Mouse (Mus musculus) frontal cortex, postnatal 10 days (tissue): ENCODE measurements at regions not wholly inside any gene's neighbourhood (a gene's known extent, or its start where the extent isn't known, plus 50 kb on each side); places are given as distances from the start of the nearest gene placed in this dataset.
A peak's percentile ranks its signal among the peaks of the same experiment; 100 is the strongest.
"Not testable (repeated sequence)": the region's sequence is repeated elsewhere in the genome, so short reads cannot be mapped to it uniquely, and the experiment has no call there.

Experiments
- DNase-seq, 2 experiments: peaks; one replicate each; pipeline ENCODE4 v3.0.0; 2022; ENCODE audit warnings: low spot score in 2 of 2, mixed read lengths in 1 of 2

GRCm38 (mm10) chr5:78075203-78075602, 667.4 kb upstream of the Igfbp7 start:
- no peak for DNase-seq

- no peak for DNase-seq
Measured at GRCm38 (mm10) chr5:78032554-78033250, 624.9 kb upstream of the Igfbp7 start.

DNA sequence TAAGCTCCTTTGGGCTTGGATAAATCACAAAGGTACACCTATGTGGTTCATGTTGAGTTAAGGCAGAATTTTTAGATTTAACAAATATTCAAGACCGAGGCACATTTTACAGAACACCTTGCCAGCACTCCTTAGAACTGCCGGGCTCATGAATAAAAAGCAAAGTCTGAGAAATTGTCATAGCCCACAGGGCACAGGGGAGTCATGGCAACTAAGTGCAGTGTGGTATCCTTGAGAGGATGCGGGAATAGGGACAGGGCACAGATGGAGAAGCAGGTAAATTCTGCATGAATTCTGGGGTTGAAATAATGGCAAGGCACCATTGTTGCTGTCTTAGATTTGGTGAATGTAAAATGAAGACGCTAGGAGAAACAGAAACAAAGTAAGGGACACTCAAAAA, 609.7 kb upstream of the Igfbp7 start:
- DNase-seq, result no peak

DNA sequence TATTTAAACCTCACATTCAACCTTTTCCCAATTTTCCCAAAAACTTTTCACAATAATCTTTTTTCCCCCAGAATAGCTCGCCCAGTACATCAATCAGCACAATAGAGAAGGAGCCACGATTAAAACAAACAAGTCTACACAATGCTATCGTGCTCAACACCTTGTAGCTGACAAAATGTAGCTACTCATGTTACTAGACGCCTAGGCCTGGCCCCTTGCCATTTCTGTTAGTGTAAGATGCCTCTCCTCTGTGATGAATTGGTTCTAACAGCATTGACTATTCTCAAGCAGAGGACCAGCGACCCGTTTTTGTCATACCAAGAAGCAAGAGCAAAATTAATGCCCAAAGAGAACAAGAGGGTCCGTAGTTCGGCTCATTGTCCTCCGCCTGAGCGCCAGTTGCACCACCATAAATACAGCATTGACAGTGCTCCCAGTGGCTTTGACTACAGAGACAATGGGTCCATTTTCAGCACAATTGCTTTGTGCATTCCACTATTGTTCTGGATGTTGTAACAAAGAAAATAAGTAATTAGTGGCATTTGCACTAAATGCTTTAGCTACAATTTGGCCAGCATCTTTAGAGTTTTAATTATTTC, 578.7 kb upstream of the Igfbp7 start:
- no peak for DNase-seq

DNA sequence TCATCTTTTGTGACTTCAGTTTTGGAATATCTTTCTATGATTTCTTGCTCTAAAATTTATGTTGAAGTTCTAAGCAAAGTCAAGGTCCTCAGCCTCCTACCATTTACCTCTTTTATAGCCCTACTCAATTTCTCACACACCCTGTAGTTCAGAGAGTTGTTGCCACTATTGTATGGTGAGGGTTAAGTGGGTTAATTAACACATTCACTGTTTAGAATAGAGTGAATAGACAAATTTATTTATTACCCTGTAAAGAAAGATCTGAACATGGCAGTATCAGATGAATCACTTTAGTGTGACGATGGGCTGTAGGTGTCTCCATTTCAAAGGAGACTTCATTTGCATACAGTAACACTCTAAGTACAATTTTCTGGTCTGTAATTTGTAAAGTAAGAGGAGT, 577.4 kb upstream of the Igfbp7 start:
- no peak for DNase-seq

GRCm38 (mm10) chr5:77940021-77940420, 532.2 kb upstream of the Igfbp7 start:
- DNase-seq, result not testable (repeated sequence)

DNA sequence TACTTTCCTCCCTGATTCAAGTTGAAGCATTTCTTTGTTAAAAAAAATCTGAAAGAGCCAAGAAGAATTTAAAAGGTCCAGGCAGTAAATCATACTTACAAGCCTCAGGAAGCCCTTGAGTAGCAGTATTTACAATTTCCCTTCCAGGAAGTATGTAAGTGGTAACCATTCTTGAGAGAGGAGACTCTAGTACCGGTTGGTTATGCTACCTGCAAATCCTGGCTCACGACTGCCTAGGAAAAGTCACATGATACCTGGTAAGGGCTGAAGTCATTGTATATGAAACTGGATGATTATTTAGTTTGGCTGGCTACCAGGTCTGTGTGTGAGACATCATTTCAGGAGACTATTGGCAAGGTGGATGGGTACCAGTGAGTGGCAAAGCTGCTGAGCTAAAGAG, 524.0 kb upstream of the Igfbp7 start:
- DNase-seq, result no peak

DNA sequence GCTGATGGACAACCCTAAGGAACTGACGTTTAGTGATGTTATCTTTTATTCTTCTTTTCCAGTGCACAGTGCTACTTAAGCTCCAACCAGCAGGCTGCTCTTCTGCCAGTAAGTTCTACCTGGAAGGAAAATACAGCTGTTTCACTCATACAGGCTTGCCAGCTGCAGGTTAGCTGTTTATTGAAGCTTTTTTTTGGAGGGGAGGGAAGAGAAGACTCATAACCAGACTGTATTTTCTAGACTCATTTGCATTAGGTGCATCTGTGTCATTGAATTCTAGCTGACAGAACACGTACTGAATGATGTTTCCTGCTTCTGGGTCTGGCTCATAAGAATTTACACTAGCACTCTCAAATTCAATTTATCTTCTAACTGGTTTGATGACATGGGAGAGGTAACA, 513.3 kb upstream of the Igfbp7 start:
- DNase-seq, result no peak

DNA sequence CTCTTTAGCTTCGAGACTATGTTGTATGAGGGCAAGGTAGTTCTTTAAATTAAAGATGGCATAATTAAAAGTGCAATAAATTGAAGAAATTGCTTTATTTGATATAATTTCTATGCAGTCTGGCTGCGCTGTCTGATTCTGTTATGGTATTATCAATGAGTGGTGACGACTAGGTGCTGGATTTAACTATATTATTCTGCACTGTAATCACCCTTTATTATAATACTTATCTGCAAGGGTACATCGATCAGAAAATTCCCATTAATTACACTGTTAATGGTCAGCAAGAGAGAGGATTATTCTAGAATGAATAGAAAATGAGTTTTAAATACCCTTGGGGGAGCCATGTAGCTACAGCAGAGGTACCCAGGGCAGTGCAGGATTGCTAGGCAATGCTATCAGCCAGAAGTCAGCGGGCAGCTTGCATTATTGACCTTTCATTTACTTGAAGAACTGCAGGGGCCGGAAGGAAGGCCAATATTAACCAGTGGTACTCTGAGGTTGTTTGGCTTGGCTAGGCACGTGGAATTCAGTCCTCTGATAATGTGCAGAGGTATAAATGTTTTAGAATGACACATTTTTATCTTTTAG, 509.3 kb upstream of the Igfbp7 start:
- no peak for DNase-seq

DNA sequence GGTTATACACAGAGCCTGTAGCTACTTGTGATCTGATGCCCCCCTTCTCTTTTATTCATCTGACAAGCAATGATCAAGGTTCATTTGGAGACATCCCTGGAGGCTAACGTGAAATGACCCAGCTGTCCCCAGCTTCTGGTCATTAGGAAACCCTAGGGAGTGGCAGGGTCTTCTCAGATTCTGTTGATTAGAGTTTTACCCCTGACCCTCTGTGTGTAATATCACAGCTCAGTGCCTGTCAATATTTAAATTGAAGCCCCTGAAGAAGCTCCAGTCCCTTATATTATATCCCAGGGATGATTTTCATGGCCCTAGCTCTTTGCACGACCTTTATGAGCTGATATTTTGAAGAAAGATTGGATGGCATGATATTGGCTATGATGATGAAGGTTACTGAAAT, 508.5 kb upstream of the Igfbp7 start:
- DNase-seq, result no peak

GRCm38 (mm10) chr5:77909218-77909617, 501.4 kb upstream of the Igfbp7 start:
- DNase-seq, result no peak

GRCm38 (mm10) chr5:77892024-77892423, 484.2 kb upstream of the Igfbp7 start:
- not testable (repeated sequence) for DNase-seq

DNA sequence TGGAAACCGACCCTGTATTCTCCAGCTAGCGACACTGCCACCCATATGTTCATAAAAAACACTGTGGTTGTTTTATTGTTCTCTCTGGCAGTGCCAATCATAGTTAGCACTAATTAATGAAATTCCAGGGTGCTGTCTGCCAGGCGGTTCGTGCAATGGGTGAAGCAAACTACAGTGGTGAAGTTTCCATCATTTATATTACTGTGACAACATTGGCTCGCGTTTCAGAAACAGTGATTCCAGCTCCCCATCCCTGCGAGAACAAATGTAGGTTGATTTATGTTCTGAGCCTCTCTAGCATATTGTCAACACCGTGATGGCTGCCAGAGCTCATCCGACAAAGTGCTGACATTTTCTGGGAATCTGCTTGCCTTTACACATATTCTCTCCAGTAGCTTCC, 480.7 kb upstream of the Igfbp7 start:
- DNase-seq, result peak; percentile 24 to 53

- DNase-seq, result no peak
Measured at GRCm38 (mm10) chr5:77871403-77871802, 463.6 kb upstream of the Igfbp7 start.

DNA sequence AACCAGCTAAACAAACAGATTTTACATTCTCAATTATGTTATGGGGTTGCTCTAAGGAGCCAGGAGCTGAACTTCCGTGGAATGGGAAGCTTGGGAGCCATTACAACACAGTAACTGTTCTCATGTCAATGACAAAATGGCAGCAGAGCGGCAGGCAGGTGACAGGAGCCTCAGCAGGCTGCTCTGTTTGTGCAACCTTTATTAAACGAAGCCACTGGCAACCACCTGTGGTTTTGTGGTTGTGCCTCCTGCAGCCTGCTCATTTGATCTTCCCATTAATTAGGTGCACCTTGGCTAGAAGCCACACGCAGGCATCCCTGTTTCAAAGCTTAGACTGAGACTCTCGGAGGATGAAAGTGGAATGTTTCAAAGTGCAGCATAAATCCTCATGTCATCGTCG, 457.5 kb upstream of the Igfbp7 start:
- DNase-seq, result no peak

DNA sequence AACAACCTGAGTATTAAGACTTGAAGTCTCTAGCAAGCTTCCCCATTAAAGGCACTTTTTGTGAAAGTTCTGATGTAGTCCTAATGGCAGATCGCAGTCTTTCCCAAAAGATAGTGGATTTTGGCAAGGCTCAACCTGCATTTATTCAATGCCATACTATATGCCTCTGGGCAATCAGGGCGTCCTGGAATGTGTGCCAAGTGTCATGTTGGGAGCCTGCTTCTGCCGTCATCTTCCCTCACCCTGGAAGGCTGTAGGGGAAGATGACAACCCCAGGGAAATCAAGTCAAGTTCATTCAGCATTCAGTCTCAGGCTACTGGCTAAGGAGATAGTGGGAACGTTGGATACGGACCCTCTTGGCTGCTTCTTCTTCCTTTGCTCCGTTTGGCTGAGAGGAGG, 447.4 kb upstream of the Igfbp7 start:
- DNase-seq, result no peak

DNA sequence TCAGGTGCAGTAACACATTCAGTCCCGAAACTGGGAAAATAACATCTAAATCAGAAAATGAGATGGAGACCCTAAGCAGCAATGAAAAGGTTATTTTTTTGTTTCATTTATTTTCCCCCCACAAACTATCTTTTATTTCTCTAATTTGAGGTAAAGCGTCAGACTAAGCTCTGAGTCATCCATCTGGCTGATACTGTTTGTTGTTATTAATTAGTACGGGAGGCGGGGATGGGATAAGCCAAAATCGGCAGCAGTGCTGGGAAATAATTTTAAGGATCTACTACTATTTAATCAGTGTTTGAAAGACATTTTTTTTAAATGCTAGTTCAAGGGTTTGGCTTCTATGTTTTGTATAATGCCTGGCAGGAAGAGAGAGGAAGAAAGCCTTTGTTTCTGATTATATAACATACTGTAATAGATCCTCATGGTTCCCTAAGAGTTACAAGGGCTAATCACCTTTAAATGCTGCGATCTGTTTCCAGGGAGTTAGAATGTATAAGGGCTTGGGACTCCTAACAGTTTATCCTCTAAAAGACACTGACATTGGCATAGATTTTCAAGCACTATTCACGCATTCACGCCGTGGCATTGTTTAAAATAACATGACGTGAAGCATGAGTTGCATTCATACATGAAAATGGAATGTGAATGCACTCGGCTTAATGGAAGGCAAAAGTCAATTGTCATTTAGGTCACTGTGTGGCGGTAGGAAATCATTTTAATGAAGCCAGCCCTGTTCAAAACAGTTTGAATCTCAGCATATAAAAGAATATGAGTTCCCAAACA, 446.4 kb upstream of the Igfbp7 start:
- no peak for DNase-seq

- no peak for DNase-seq
Measured at GRCm38 (mm10) chr5:77851645-77852044, 443.8 kb upstream of the Igfbp7 start.

- DNase-seq, result no peak
Measured at GRCm38 (mm10) chr5:77838186-77839097, 430.6 kb upstream of the Igfbp7 start.

- DNase-seq, result no peak
Measured at GRCm38 (mm10) chr5:77827971-77828370, 420.1 kb upstream of the Igfbp7 start.

DNA sequence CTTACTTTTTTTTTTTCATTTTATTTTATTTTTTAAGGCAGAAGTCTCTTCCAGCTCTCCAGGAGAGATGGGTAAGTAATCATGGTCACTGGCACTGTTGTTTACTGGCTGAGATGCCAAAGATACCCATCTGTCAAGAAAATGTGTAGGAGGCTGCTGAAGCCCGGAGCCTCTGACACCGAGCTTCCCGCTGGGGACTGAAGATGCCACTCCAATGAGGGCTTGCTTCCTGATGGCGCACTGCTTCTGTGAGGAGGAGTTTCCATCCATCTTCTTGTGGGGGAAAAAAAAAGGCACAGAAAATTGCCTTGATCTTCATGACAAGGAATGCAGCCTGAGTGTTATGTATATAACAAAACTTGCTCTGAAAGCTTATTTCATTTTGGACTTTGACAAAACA, 418.2 kb upstream of the Igfbp7 start:
- no peak for DNase-seq
